ENCODE assay signal across 9 mouse cellular contexts in genomic region chr6:5496854-5497235, GRCm38 (mm10). TPM values are rescaled to one million over a fixed set of nuclear protein-coding genes. Genes with fewer than 3 reads are reported as not detected.
DNase-seq lines count a peak whose midpoint lies in the region; ATAC-seq lines count a peak whose summit lies in the region.
"Had no signal": no experiment of that assay in that cellular context is flagged by ENCODE, and none has a peak within 500 bp of the region (broad histone marks: within the 10 kb centered on the region; RNA-seq: fewer than 3 reads in every experiment).

No protein-coding gene starts in this region.

- H3K4me2 ChIP-seq in heart, embryonic 14.5 days (ENCODE audit: low read length), result peak overlapping the region; percentile 66
- H3K4me2 ChIP-seq in hindbrain, embryonic 13.5 days, result peak overlapping the region; percentile 98
- H3K4me2 ChIP-seq in midbrain, embryonic 11.5 days, result peak overlapping the region; percentile 90

- no peaks in the 10 kb centered on the region for H3K27me3 ChIP-seq in heart, embryonic 14.5 days (ENCODE audit: control insufficient read depth, insufficient read depth, low read length)
- 0 out of 2 replicates have a peak, but pooled peaks cover 8% of the 10 kb centered on the region for H3K27me3 ChIP-seq in hindbrain, embryonic 13.5 days
- H3K27me3 ChIP-seq in midbrain, embryonic 11.5 days (ENCODE audit: control insufficient read depth, insufficient read depth, low read length), result no peaks in the 10 kb centered on the region

- H3K9ac ChIP-seq in heart, embryonic 14.5 days (ENCODE audit: low read length), result no peak overlapping the region
- H3K9ac ChIP-seq in hindbrain, embryonic 13.5 days, result no peak overlapping the region
- H3K9ac ChIP-seq in midbrain, embryonic 11.5 days (ENCODE audit: low read length), result no peak overlapping the region

- ATAC-seq in heart, embryonic 14.5 days (ENCODE audit: insufficient number of reproducible peaks, insufficient read depth, low FRiP score, low read depth), result no peak
- peak; percentile 30; the same call in 1 of the 2 replicates for ATAC-seq in hindbrain, embryonic 13.5 days (ENCODE audit: low FRiP score)
- no peak for ATAC-seq in midbrain, embryonic 11.5 days (ENCODE audit: low FRiP score)
- ATAC-seq in megakaryocyte, adult 5-6 weeks (ENCODE audit: poor library complexity, severe bottlenecking), result no peak

- no peak for DNase-seq in heart, adult 18-20 months
- peak; percentile 88 for DNase-seq in midbrain, embryonic 11.5 days (ENCODE audit: low spot score, missing footprints)
- no peak for DNase-seq in right cerebral cortex, postnatal 14 days
- no peak for DNase-seq in adrenal gland, postnatal 25 days

- H3K4me1 ChIP-seq in heart, embryonic 14.5 days (ENCODE audit: control insufficient read depth in 2 of 2, insufficient read depth in 2 of 2, low read length in 2 of 2), result peaks cover 7 to 22% of the 10 kb centered on the region in 2 experiments
- no peaks in the 10 kb centered on the region for H3K4me1 ChIP-seq in brown adipose tissue, adult 24 weeks (ENCODE audit: control insufficient read depth, insufficient read depth, insufficient read length, low read length)
- peaks cover 13% of the 10 kb centered on the region for H3K4me1 ChIP-seq in hindbrain, embryonic 13.5 days (replicated peaks)
- no peaks in the 10 kb centered on the region for H3K4me1 ChIP-seq in midbrain, embryonic 11.5 days (ENCODE audit: control insufficient read depth, insufficient read depth, low read length)

- no peaks in the 10 kb centered on the region for H3K9me3 ChIP-seq in heart, embryonic 14.5 days (ENCODE audit: control insufficient read depth, low read length)
- H3K9me3 ChIP-seq in hindbrain, embryonic 13.5 days, result no peaks in the 10 kb centered on the region
- H3K9me3 ChIP-seq in midbrain, embryonic 11.5 days (ENCODE audit: control insufficient read depth, low read length), result no peaks in the 10 kb centered on the region
- H3K9me3 ChIP-seq: G1E had no signal

- H3K36me3 ChIP-seq in heart, embryonic 14.5 days (ENCODE audit: control insufficient read depth, insufficient read depth, low read length), result peaks cover 22% of the 10 kb centered on the region
- no peaks in the 10 kb centered on the region for H3K36me3 ChIP-seq in hindbrain, embryonic 13.5 days
- no peaks in the 10 kb centered on the region for H3K36me3 ChIP-seq in midbrain, embryonic 11.5 days (ENCODE audit: control insufficient read depth, insufficient read depth, low read length)
- H3K36me3 ChIP-seq: G1E had no signal

- 33% methylated on average over 3 of the region's 3 CpGs for WGBS in heart, embryonic 14.5 days
- WGBS in hindbrain, embryonic 13.5 days, result 54% methylated on average over 3 of the region's 3 CpGs
- 51% methylated on average over 3 of the region's 3 CpGs for WGBS in midbrain, embryonic 11.5 days

- H3K27ac ChIP-seq in heart, embryonic 14.5 days (replicated peaks in 1 of 2; ENCODE audit: control insufficient read depth in 1 of 2, insufficient read depth in 1 of 2, low read depth in 2 of 2, low read length in 2 of 2), result peak overlapping the region; percentile 91 to 95
- peak overlapping the region; percentile 96 for H3K27ac ChIP-seq in brown adipose tissue, adult 24 weeks (replicated peaks; ENCODE audit: low read depth, low read length)
- no peak overlapping the region for H3K27ac ChIP-seq in hindbrain, embryonic 13.5 days
- H3K27ac ChIP-seq in midbrain, embryonic 11.5 days (ENCODE audit: low read depth, low read length), result no peak overlapping the region

- peak overlapping the region; percentile 6 to 53; a peak in 1 of 4 replicates for H3K4me3 ChIP-seq in heart, embryonic 14.5 days (ENCODE audit: control insufficient read depth in 1 of 2, insufficient read depth in 1 of 2, low read depth in 1 of 2, low read length in 2 of 2)
- H3K4me3 ChIP-seq in brown adipose tissue, adult 24 weeks (ENCODE audit: insufficient read depth, low read depth, low read length), result peak overlapping the region; percentile 60
- peak overlapping the region; percentile 53; the same call in 1 of the 2 replicates for H3K4me3 ChIP-seq in hindbrain, embryonic 13.5 days
- H3K4me3 ChIP-seq in midbrain, embryonic 11.5 days (ENCODE audit: low read depth, low read length), result no peak overlapping the region

RNA-seq across cellular contexts. Expression of gene Pdk4, which starts 0.7 kb away (rescaled TPM):
- 35.4 and 37.8 TPM in 2 replicates for polyA plus RNA-seq in heart, embryonic 14.5 days (2014; fragmentation: Nextera tagmentation; extraction: Ambion mirVana)
- total RNA-seq in heart, adult 18-20 months (2021), result 1,000 to 10,000 TPM in 1 of 2 experiments, 100 to 1,000 TPM in 1; 411 to 1,240 TPM
- 587 and 1,614 TPM in 2 replicates for polyA plus RNA-seq in brown adipose tissue, adult 24 weeks (2012; ENCODE audit: insufficient read depth, insufficient read length, missing spikeins)
- polyA plus RNA-seq in hindbrain, embryonic 13.5 days (2015; fragmentation: Nextera tagmentation; extraction: Ambion mirVana), result 1.7 and 2.2 TPM in 2 replicates
- 0.41 and 0.42 TPM in 2 replicates for polyA plus RNA-seq in midbrain, embryonic 11.5 days (2014; fragmentation: Nextera tagmentation; extraction: Ambion mirVana)
- total RNA-seq in adrenal gland, postnatal 25 days (2021), result 127 and 214 TPM in 2 replicates
- total RNA-seq in megakaryocyte, adult 5-6 weeks (2015), result not detected in 2 replicates
- not detected in 2 replicates for total RNA-seq in megakaryocyte, adult 5-6 weeks (2017)
- polyA plus RNA-seq: G1E had no signal

Comparison
In these comparisons a context has a peak if more than half of its experiments do, and no peak if none do; other contexts are left out.
1. H3K27ac ChIP-seq: peak in heart, embryonic 14.5 days (2 of 2) and brown adipose tissue, adult 24 weeks (single experiment); none in hindbrain, embryonic 13.5 days (single experiment) and midbrain, embryonic 11.5 days (single experiment).
2. RNA of gene Pdk4, which starts 0.7 kb away (polyA plus RNA-seq): 587 to 1,614 TPM in brown adipose tissue, adult 24 weeks; 35.4 to 37.8 TPM in heart, embryonic 14.5 days, 1.7 to 2.2 TPM in hindbrain, embryonic 13.5 days and 0.41 to 0.42 TPM in midbrain, embryonic 11.5 days; every median in the first group is over 10 times any median in the second.
3. Peak in every context shown above with its lines, with median percentiles within 50 percentile points of each other: H3K4me2 ChIP-seq.